Mouse (Mus musculus) urinary bladder, postnatal 4 days (tissue): ENCODE data around the gene Srl.

ENCODE experiments used
- DNase-seq, 2 experiments: peaks; one replicate each; pipeline ENCODE4 v3.0.0; 2021 to 2022; ENCODE audit warnings: low spot score in 2 of 2

Gene Srl

DNA sequence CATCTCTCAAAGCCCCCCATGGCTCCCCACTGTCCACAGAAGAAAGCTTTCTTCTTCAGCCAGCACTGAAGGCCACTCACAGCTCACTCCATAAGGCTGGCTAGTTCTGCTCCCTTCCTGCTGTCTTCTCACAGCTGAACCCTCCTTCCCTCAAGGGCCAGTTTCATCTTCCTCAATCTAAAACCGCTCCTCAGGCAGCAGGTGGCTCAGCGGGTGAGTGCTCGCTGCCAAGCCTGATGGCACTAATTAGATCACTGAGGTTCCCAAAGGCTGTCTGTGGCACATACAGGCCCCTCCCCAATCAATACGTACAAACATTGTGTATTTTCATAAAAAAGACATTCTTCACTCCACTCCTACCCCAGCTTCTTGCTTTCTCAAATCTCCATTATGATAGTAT is 22.5 kb downstream of the Srl start:
- DNase-seq: no peak

DNA sequence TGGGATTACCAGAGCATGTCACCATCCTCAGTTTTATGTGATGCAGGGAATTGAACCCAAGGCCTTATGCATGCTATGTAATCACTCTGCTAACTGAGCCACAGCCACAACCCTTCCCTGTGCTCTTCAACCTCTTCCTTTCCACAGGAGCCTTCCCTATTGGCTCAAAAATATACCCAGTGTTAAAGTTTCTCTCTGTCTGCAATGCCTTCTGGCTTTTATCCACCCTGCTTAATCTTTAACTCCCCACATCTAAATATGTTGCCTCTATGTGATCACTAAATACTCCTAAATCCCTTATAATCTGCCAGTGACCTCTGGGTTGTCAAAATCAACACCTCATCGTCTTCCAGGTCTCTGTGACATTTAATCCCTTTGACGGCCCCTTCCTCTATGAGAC is 23.7 kb downstream of the Srl start:
- DNase-seq: no peak

DNA sequence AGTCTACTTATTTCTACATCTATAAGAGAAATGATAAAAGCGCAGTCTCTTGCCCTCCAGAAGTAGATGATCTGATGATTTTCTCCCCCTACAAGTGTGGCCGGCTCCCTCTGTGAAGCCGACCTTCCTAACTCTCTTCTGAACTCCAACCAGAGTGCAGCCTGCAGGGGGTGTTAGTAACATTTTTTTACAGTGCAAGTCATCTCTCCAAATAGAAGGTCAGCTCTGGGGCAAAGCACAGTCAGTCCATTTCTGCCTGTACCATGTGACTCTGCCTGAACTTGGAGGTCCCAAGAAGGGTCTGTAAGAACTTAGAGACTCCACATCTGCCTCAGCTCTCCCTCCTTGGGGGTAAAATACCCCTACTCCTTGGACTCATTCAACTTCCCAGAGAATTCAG is 27.2 kb downstream of the Srl start:
- no peak for DNase-seq

DNA sequence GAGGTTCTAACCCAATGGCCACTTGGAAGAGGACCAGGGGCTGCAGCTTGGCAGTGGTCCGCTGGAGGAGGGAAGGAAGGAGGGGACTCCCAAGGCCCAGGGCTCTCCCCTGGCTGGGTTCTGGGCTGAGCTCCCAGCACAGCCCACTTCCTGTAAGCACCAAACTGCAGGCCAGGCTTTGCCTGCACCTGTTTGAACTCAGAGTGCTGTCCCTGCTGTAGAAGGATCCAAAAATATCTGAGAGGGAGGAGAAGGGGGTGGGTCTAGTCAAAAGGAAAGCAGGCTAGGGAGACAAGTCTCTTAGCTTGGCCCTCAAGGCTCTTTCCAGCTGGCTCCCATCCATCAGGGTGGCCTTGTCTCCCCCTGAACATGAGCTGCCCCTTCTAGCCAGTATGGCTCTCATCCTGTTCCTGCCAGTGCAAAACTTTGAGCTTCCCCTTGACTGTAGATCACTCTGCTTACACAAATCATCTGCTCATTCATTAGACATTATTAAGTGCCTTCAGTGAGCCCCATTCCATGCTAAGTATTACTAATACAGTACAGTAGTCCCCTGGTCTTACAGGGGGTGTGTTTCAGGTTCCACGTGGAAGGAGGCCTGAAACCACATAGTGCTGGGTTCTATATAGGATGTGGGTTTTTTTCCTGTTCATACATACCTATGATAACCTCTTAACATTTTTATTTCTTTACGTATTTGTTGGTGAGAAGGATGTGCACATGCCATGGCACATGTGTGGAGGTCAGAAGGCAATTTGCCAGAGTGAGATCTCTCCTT is 28.8 kb downstream of the Srl start:
- peak in 1 of 2 experiments; percentile 68 for DNase-seq

DNA sequence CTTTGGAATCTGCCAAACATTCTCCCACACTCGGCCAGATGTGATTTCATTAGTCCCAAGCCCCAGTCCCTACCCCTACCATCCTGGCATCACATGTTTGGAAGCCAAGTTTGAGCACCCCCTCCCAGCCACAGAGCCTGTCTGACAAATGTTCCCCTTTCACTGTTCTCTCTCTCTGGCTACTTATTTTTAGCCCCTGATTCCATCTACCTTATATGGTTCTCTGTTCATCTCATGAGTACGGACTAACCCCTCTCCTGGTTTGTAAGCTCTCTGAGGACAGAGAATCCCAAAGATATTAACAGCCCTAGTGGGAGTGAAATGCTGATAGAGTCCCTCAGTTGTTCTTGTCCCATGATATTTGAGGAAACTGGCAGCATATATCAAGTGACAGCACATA is 30.2 kb downstream of the Srl start:
- no peak for DNase-seq

DNA sequence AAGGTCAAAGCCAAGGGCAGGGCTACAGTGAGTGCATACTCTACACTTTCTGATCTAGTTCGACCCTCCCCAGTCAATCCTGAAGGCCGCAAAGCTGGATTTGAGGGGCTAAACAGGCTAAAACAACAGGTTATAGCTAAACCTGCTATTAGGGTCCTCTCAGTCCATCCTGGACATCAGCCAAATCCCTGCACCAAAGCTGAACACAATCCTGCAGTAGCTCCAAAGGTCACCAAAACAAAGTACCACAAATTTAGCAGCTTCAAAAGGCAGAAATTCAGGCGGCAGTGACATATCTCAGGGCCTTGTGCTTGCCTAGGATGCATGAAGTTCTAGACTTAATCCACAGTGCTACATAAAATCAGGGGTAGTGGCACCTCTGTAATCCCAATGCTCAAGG is 35.4 kb downstream of the Srl start:
- no peak for DNase-seq

DNA sequence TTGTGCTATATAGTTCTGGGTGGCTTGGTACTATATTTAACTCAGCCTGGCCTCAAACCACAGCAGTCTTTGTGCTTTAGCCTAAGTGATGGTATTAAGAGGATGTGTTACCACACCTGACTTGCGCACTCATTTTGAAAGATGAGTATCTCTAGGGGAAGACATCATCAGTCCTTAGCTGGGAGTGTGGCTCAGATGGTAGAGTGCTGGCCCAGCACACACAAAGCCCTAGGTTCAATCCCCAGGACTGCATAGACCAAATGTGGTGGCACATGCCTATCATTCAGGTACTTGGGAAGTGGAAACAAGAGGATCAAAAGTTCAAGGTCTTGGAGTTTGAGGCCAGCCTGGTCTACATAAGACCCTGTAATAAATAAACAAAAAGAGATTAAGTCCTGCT is 38.1 kb downstream of the Srl start:
- DNase-seq: no peak

DNA sequence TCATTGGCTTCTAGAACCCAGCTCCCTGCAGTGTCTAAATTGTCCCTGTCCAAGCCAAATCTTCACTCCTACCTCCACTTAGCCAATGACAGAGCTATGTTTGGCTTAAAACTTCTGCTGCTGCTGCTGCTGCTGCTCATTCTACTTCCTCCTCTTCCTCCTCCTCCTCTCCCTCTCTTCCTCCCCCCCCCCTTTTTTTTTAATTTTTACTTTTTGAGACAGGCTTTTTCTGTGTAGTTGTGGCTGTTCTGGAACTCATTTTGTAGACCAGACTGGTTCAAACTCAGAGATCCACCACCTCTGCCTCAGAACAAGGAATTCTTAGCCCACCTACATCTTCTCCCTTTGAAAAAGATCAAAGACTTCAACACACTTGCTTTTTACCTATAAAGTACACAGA is 39.0 kb downstream of the Srl start:
- no peak for DNase-seq

DNA sequence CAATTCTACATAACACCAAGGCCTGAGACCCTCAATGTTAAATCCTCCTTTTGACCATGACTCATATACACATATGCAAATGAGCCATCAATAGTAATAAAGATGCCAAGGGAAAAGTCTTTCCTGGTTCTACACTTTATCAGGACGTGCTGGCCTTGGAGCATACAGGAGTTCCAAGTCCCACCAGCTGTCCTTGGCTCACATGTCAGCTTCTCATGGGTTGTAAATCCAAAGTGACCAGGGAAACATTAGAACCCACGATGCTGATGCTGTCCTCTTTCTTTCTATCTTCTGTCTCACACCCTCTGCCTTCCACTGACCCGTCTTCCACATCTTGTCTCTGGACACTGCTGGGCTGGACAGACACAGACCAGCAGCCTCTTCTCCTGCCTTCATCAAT is 39.9 kb downstream of the Srl start:
- no peak for DNase-seq

DNA sequence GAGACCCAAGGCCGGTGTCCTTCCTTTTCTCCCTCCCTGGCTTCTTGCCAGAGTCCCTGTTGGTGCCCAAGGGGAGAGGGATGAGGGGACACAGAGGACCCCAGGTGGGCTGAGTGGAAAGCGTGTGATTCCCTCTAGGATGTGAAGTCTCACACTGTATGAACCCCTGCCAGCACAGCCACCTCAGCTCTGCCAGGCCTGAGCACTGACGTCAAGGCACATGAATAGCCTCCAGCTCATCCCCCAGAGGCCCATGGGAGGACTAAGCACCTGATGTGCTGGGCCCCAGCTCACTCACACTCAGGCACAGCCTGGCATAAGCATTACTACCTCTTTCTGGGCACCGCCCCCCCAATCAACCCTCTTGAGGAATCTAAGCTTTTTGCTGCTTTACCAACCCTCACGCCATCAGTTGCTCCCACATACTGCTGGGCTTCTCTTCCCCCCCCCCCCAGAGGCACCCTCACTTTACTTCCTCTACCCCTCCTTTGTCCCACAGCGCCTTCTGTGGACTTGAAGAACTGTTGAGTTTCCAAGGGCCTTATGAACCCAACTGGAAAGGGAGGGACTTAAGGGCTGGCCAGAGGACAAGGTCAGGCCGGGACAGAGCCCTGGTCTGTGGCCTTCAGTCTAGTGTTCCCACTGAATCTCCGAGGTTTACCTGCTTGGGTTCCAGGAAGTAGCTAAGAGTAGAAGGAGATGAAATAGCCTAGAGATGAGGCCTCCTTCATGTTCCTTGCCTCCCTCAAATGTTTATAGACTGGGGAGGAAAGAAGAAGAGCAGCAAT is 40.8 kb downstream of the Srl start:
- DNase-seq: no peak

DNA sequence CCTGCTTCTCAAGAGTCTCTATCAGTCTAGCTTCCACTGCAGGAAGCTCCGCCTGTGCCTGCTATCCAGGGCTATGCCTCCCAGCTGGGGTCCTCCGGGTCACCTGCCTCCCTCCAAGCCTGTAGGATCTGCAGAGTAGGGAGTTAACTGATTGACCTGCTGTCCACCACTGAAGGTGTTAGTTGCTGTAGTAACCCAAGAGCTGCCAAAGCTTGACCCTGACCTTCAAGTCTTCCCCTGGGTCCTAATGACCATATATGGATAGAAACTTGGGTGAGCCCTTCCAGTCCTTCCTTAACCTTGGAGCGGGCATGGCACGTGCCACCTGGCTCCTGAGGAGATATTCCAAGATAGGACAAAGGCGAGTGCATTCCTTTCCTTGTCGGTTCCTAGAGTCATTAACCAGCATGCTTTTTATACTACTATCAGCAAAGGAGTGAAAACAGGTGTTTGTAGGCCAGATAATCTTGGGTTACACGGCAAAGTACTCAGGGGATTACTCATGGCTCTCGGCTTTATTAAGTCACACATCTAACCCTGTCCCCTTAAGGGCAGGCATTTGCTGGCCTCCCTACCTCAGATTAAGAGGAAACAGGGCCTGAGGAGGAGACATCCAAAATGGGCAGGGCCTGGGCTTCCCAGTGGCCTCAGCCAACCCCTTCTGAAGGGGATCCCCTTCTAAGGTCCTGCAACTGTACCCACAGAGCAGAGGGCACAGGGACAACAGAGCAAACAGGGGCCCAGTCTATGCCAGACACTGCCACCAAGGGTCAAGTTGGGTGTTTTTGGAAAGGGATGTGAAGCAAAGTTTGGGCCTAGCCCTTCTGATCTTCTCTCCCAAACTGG is 43.6 kb downstream of the Srl start:
- no peak for DNase-seq

DNA sequence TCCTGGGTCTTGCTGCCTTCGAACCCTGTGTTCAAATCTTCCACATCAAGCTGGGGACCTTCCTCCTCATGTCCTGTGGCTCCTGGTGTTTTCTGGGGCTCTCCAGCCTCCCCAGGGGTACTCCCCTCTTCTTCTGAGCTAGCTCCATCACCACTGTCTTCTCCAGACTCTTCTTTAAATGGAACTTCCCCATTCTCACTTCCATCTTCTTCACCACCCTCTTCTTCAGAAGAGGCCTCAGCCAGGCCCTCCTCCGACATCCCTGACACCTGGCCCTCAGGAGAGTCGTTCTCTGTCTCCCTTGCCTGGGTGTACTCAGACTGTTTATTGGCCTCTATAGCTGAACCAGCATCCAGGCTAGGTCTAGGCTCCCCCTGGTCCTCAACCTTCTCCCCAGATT is 45.1 kb downstream of the Srl start:
- DNase-seq: no peak

DNA sequence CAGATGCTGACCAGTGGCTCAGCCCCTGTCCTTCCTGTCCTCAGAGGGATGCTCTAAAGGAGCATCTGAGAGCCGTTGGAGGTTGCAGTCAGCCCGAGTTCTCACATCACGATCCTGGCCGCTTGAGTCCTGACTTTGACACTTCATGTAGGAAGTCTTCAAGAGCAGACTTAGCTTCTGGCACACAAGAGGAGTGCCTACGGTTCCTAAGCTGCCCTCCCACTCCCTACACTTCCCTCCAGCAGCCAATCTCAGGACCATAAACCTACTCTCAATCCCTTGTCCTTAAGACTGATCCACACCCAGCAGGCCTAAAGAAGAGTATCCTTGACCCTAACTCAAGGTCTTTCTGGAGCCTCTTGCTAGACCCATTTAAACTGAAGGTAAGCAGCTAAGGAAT is 45.8 kb downstream of the Srl start:
- DNase-seq: peak in 1 of 2 experiments; percentile 33

DNA sequence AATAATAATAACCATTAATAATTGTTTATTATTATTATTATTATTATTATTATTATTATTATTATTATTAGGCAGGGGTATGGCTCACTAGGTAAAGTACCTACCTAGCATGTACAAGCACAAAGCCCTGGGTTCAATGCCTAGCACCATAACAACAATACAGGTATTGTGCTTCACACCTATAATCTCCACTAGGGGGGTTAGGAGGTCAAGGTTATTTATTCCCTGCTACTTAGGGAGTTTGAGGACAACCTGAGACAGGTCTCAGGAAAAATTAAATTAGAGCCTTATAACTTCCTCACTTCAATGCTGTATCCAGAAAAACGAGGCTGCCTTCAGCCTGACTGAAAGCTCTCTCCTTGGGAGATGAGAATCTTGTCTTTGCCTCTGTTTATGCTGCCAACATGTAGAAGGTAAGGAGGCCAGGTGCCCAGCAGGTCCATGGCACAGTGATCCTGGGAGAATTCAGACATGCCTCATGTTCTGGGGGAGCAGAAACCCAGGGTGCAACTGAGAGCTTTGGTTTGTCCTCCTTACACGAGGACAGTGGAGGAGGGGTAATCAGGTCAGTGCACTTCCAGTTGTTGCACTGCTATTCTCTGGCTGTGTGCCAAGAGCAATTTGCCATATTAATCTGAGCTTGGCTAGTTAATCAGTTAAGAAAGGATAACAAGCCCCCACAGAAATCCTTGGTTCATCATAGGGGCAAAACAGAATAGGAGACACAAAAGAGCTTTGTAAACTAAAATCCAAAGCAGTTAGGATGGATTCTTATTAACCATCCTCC is 48.6 kb downstream of the Srl start:
- DNase-seq: no peak

DNA sequence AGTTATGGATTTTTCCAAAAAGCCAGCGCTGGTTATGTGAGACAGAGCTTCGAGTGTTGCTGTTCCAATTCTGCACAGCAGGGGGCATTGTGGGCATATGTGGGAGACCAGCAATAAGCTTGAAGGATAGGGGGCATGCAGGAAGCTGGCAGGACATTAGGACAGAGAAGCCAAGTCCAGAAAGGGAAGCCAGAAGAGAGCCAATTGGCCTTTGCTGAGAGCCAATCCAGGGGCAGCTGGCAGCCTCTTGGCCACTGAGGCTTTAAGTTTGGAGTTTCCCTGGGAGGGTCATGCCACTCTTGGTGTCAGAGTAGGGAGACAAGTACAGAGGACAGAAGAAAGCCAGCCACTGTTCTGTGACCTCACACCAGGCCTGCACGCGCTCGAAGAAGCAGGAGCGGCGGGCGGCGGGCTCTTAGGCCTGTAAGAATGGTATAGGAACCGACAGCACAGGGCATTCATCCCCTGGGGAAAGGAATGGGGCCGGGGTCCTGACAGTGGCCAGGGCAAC is 52.4 kb downstream of the Srl start:
- peak; percentile 77 to 89 for DNase-seq

DNA sequence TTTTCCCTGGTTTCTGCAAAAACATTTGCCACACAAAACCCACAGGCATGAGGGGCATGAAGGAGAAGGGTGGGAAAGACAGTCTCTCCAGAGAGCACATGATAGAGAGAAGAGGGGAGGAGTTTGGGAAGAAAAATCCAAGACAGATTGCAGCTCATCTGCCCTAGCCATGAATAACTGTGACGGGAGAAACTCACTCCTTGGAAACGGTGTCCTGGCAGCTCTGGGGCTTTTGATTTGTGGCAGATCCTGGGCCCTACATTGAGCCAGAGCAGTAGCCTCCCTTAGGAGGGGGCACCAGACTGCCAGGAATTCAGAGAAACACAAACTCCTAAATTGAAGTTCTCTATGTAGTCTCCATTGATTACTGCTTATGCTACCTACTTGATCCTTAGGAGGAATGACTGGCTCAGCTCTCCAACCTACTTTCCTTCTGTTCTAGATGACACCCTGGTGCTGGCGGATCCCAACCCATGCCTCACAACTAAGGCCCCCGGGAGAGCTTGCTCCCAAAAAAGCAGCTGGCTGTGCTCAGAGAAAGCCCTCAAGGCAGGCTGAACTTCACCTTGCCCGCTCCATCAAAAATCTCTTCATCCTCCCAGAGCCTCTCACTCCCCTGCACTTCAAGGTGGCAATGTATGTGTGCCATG is 60.9 kb downstream of the Srl start:
- no peak for DNase-seq

DNA sequence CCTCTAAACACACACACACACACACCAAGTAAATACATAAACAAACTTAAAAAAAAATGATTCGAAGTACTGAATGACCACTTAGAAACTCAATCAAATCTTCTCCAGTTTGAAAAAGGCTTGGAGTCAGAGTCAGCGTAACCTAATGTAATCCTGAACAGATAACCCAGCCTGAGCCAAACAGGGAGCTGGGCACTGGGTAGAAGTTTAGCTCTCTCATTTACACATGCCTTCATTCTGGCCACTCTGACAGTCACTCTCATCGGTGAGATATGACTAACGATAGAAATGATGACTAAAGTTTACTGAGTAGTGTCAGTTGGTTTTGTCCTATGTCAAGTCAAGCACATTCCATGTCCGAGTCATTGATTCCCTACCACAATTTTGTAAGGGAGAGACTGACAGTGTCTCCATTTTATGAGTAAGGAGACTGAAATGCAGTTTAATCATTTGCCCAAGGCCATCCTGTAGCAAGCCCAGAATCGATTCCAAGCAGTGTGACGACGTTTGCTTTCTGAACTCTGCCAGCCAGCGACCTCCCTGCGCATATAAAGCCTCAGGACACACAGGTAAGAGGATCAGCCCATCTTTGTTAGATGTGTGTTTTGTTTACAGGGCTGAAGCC is 63.9 kb downstream of the Srl start:
- DNase-seq: no peak

DNA sequence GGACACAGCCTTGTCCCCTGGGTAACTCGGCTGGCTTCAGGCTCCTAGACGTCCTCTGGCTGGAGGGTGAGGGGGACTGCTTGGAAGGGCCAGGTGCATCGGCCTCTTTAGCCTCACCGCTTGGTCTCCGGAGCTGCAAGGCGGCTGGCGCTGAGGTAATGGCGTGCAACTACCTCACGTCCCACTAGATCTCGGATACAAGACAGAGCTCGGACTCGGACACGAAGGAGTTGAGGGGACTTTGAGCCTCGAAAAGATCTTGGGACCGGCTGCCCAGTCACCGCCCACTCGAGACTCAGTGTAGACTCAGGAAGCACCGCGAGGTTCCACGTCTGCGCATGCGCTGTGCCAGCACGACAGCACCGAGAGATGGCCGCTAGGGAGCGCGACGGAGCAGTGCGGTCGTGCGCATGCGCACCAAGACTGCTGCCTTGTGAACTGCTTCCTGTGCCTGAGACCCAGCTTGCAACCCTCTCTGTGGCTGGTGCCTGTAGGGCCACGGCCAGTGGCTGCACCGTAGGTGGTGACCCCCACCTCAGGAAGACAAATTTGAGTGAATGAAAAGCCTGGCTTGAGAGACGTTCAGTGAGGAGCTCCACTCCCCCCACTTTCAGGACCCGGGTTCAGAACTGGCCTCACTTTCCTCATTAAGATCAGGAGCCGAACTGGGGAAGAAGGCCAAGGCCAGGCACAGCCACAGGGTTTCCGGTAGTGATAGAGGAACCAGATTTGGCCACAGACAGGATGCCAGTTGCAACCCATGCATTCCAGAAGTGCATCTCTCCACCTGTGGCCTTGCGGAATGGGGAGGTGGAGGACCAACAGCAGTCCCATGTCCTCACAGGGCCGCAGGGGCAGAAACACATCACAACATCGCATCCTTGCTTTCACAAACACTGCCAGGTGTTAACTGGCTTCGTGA is 66.5 kb downstream of the Srl start:
- peak; percentile 96 to 97 for DNase-seq
